32 mouse cellular contexts compared by ENCODE assay signal in genomic region chr8:45281630-45282029, GRCm38 (mm10). TPM values are rescaled to one million over a fixed set of nuclear protein-coding genes. Genes with fewer than 3 reads are reported as not detected.
DNase-seq lines count a peak whose midpoint lies in the region; ATAC-seq and TF ChIP-seq lines count a peak whose summit lies in the region.
"Had no signal": no experiment of that assay in that cellular context is flagged by ENCODE, and none has a peak within 500 bp of the region (broad histone marks: within the 10 kb centered on the region; RNA-seq: fewer than 3 reads in every experiment).

No protein-coding gene starts in this region.

- no peak overlapping the region for H3K27ac ChIP-seq in kidney, adult 2 months (ENCODE audit: insufficient read depth, low read depth, low read length)
- no peak overlapping the region for H3K27ac ChIP-seq in liver, embryonic 13.5 days
- H3K27ac ChIP-seq in layer of hippocampus, adult 2 months = no peak overlapping the region
- no peak overlapping the region for H3K27ac ChIP-seq in forebrain, embryonic 14.5 days (ENCODE audit: low read depth, low read length)
- H3K27ac ChIP-seq: embryonic facial prominence, embryonic 15.5 days; heart, adult 2 months; hindbrain, embryonic 12.5 days; neural tube, embryonic 15.5 days had no signal

- TF ChIP-seq POLR2A in kidney, adult 2 months (IDR thresholded peaks at IDR 0.05; ENCODE audit: low read depth, low read length) = no peak

- H3K9ac ChIP-seq in liver, embryonic 13.5 days = no peak overlapping the region
- no peak overlapping the region for H3K9ac ChIP-seq in forebrain, embryonic 14.5 days (ENCODE audit: low read length)
- H3K9ac ChIP-seq: embryonic facial prominence, embryonic 15.5 days; hindbrain, embryonic 12.5 days; lung, embryonic 14.5 days; neural tube, embryonic 15.5 days had no signal

- no peaks in the 10 kb centered on the region for H3K9me3 ChIP-seq in liver, embryonic 13.5 days (replicated peaks)
- no peaks in the 10 kb centered on the region for H3K9me3 ChIP-seq in forebrain, embryonic 14.5 days (replicated peaks; ENCODE audit: control insufficient read depth, low read length)
- H3K9me3 ChIP-seq: embryonic facial prominence, embryonic 15.5 days; hindbrain, embryonic 12.5 days; neural tube, embryonic 15.5 days had no signal

- peak; percentile 55 for ATAC-seq in liver, embryonic 13.5 days (ENCODE audit: low read depth)
- ATAC-seq in erythroid progenitor cell, adult 5-6 weeks (replicated peaks; ENCODE audit: low FRiP score, poor library complexity, severe bottlenecking) = no peak
- no peak for ATAC-seq in forebrain, embryonic 14.5 days
- ATAC-seq: Patski had no signal

- peak; percentile 16; the same call in 1 of the 2 replicates for TF ChIP-seq CTCF in kidney, adult 2 months (conservative IDR thresholded peaks at IDR 0.05; ENCODE audit: insufficient read depth, insufficient read length, low read depth, low read length)
- TF ChIP-seq CTCF in layer of hippocampus, adult 2 months (conservative IDR thresholded peaks at IDR 0.05) = no peak

- no peak overlapping the region for H3K4me3 ChIP-seq in kidney, adult 2 months (ENCODE audit: insufficient read depth, low read depth, low read length)
- no peak overlapping the region for H3K4me3 ChIP-seq in liver, embryonic 13.5 days (replicated peaks)
- no peak overlapping the region for H3K4me3 ChIP-seq in layer of hippocampus, adult 2 months
- no peak overlapping the region for H3K4me3 ChIP-seq in forebrain, embryonic 14.5 days (ENCODE audit: low read depth, low read length)
- H3K4me3 ChIP-seq: embryonic facial prominence, embryonic 15.5 days; heart, adult 2 months; hindbrain, embryonic 12.5 days; neural tube, embryonic 15.5 days had no signal

- no peaks in the 10 kb centered on the region for H3K36me3 ChIP-seq in kidney, adult 2 months (ENCODE audit: control insufficient read depth, insufficient read depth, low read length)
- no peaks in the 10 kb centered on the region for H3K36me3 ChIP-seq in liver, embryonic 13.5 days
- no peaks in the 10 kb centered on the region for H3K36me3 ChIP-seq in forebrain, embryonic 14.5 days (ENCODE audit: control insufficient read depth, insufficient read depth, low read length)
- H3K36me3 ChIP-seq: embryonic facial prominence, embryonic 15.5 days; hindbrain, embryonic 12.5 days; neural tube, embryonic 15.5 days had no signal

- 65% methylated on average over 8 of the region's 8 CpGs for WGBS in kidney, adult 2 months
- 60% methylated on average over 8 of the region's 8 CpGs for WGBS in liver, embryonic 13.5 days (ENCODE audit: insufficient replicate concordance)
- WGBS in forebrain, embryonic 14.5 days = 83% methylated on average over 8 of the region's 8 CpGs

- H3K4me2 ChIP-seq in liver, embryonic 13.5 days = no peak overlapping the region
- H3K4me2 ChIP-seq in forebrain, embryonic 14.5 days (ENCODE audit: low read length) = no peak overlapping the region
- H3K4me2 ChIP-seq: embryonic facial prominence, embryonic 15.5 days; hindbrain, embryonic 12.5 days; lung, embryonic 14.5 days; midbrain, embryonic 11.5 days; neural tube, embryonic 15.5 days had no signal

- peak; percentile 37 for DNase-seq in kidney, adult 2 months
- DNase-seq in kidney, postnatal 4 days = no peak
- DNase-seq in kidney, postnatal 14 days = peak; percentile 21
- DNase-seq in liver, embryonic 13.5 days = no peak
- peak; percentile 9 for DNase-seq in lung, postnatal 10 days
- DNase-seq in layer of hippocampus, adult 2 months (ENCODE audit: low spot score in 2 of 2) = no peak
- DNase-seq in forebrain, embryonic 14.5 days (ENCODE audit: low spot score) = no peak
- DNase-seq: cerebellum, adult 11 months; cerebellum, adult 9-11 months; gastrocnemius, postnatal 25 days; heart, adult 2 months; left cerebral cortex, postnatal 4 days; lung, embryonic 14.5 days; thymus, adult 2 months; thymus, postnatal 4 days had no signal

- no peaks in the 10 kb centered on the region for H3K27me3 ChIP-seq in kidney, adult 2 months (replicated peaks; ENCODE audit: control insufficient read depth, insufficient read depth, low read length)
- no peaks in the 10 kb centered on the region for H3K27me3 ChIP-seq in liver, embryonic 13.5 days
- no peaks in the 10 kb centered on the region for H3K27me3 ChIP-seq in forebrain, embryonic 14.5 days (replicated peaks; ENCODE audit: control insufficient read depth, insufficient read depth, low read length)
- H3K27me3 ChIP-seq: embryonic facial prominence, embryonic 15.5 days; hindbrain, embryonic 12.5 days; neural tube, embryonic 15.5 days had no signal

- no peaks in the 10 kb centered on the region for H3K4me1 ChIP-seq in kidney, adult 2 months (ENCODE audit: control insufficient read depth, insufficient read depth, low read length)
- no peaks in the 10 kb centered on the region for H3K4me1 ChIP-seq in liver, embryonic 13.5 days (replicated peaks)
- H3K4me1 ChIP-seq in forebrain, embryonic 14.5 days (ENCODE audit: control insufficient read depth, insufficient read depth, low read length) = no peaks in the 10 kb centered on the region
- H3K4me1 ChIP-seq: embryonic facial prominence, embryonic 15.5 days; hindbrain, embryonic 12.5 days; neural tube, embryonic 15.5 days had no signal

RNA-seq across cellular contexts. Expression of gene Klkb1, which starts 13.0 kb away (rescaled TPM):
- polyA plus RNA-seq in kidney, adult 2 months (2012; rRNA removed) = 1.1 and 1.3 TPM in 2 replicates
- 2.2 and 2.5 TPM in 2 replicates for polyA plus RNA-seq in liver, embryonic 13.5 days (2015; fragmentation: Nextera tagmentation; extraction: Ambion mirVana)
- not detected for total RNA-seq in layer of hippocampus, adult 2 months (2021)
- total RNA-seq in erythroid progenitor cell, adult 5-6 weeks (2015; ENCODE audit: low replicate concordance) = not detected in 2 replicates
- total RNA-seq in erythroid progenitor cell, adult 5-6 weeks (2017; ENCODE audit: low replicate concordance) = not detected in 2 replicates
- polyA plus RNA-seq in forebrain, embryonic 14.5 days (2014; fragmentation: Nextera tagmentation; extraction: Ambion mirVana) = not detected in 2 replicates
- total RNA-seq: adrenal gland, adult 18-20 months; common myeloid progenitor, adult 5-6 weeks; ES-E14; gastrocnemius, postnatal 25 days; heart, adult 2 months; heart, postnatal 25 days; layer of hippocampus, postnatal 14 days; megakaryocyte progenitor cell, adult 5-6 weeks had no signal
- polyA plus RNA-seq: heart, embryonic 14.5 days; hindbrain, embryonic 12.5 days; lung, embryonic 14.5 days; midbrain, embryonic 11.5 days; Patski; thymus, adult 2 months had no signal

RNA-seq across cellular contexts. Expression of gene F11, which starts 19.8 kb away (rescaled TPM):
- not detected in 2 replicates for polyA plus RNA-seq in kidney, adult 2 months (2012; rRNA removed)
- 7.6 and 9.7 TPM in 2 replicates for polyA plus RNA-seq in liver, embryonic 13.5 days (2015; fragmentation: Nextera tagmentation; extraction: Ambion mirVana)
- not detected for total RNA-seq in layer of hippocampus, adult 2 months (2021)
- total RNA-seq in erythroid progenitor cell, adult 5-6 weeks (2015; ENCODE audit: low replicate concordance) = not detected in 2 replicates
- total RNA-seq in erythroid progenitor cell, adult 5-6 weeks (2017; ENCODE audit: low replicate concordance) = not detected in 2 replicates
- polyA plus RNA-seq in forebrain, embryonic 14.5 days (2014; fragmentation: Nextera tagmentation; extraction: Ambion mirVana) = not detected in 2 replicates
- total RNA-seq: adrenal gland, adult 18-20 months; common myeloid progenitor, adult 5-6 weeks; ES-E14; gastrocnemius, postnatal 25 days; heart, adult 2 months; heart, postnatal 25 days; layer of hippocampus, postnatal 14 days; left cerebral cortex, adult 8-10 months; left cerebral cortex, postnatal 4 days; megakaryocyte progenitor cell, adult 5-6 weeks; midbrain, postnatal 0 days had no signal
- polyA plus RNA-seq: embryonic facial prominence, embryonic 15.5 days; heart, adult 2 months; heart, embryonic 14.5 days; hindbrain, embryonic 12.5 days; lung, embryonic 14.5 days; midbrain, embryonic 11.5 days; midbrain, postnatal 0 days; neural tube, embryonic 15.5 days; Patski; small intestine, adult 2 months; thymus, adult 2 months had no signal

RNA-seq across cellular contexts. Expression of gene Gm45753, which starts 26.6 kb away (rescaled TPM):
- polyA plus RNA-seq in kidney, adult 2 months (2012; rRNA removed) = 0.25 and 0.48 TPM in 2 replicates
- 3.9 and 5.3 TPM in 2 replicates for polyA plus RNA-seq in liver, embryonic 13.5 days (2015; fragmentation: Nextera tagmentation; extraction: Ambion mirVana)
- total RNA-seq in layer of hippocampus, adult 2 months (2021) = not detected
- not detected in 2 replicates for total RNA-seq in erythroid progenitor cell, adult 5-6 weeks (2015; ENCODE audit: low replicate concordance)
- 0.13 TPM in 1 of 2 replicates, not detected in the other for total RNA-seq in erythroid progenitor cell, adult 5-6 weeks (2017; ENCODE audit: low replicate concordance)
- not detected in 2 replicates for polyA plus RNA-seq in forebrain, embryonic 14.5 days (2014; fragmentation: Nextera tagmentation; extraction: Ambion mirVana)
- total RNA-seq: adrenal gland, adult 18-20 months; adrenal gland, postnatal 36 days; common myeloid progenitor, adult 5-6 weeks; ES-E14; gastrocnemius, postnatal 25 days; heart, adult 2 months; heart, postnatal 25 days; layer of hippocampus, postnatal 14 days; left cerebral cortex, postnatal 4 days; megakaryocyte progenitor cell, adult 5-6 weeks; midbrain, postnatal 0 days had no signal
- polyA plus RNA-seq: heart, adult 2 months; heart, embryonic 14.5 days; hindbrain, embryonic 12.5 days; lung, embryonic 14.5 days; midbrain, postnatal 0 days; neural tube, embryonic 15.5 days; small intestine, adult 2 months; thymus, adult 2 months had no signal

RNA-seq across cellular contexts. Expression of gene Cyp4v3, which starts 51.4 kb away (rescaled TPM):
- polyA plus RNA-seq in kidney, adult 2 months (2012; rRNA removed) = 1.4 and 1.8 TPM in 2 replicates
- 3.0 and 3.7 TPM in 2 replicates for polyA plus RNA-seq in liver, embryonic 13.5 days (2015; fragmentation: Nextera tagmentation; extraction: Ambion mirVana)
- total RNA-seq in layer of hippocampus, adult 2 months (2021) = 1 to 10 TPM; 6.7 to 8.3 TPM
- 1.3 and 2.5 TPM in 2 replicates for total RNA-seq in erythroid progenitor cell, adult 5-6 weeks (2015; ENCODE audit: low replicate concordance)
- 0.91 and 1.5 TPM in 2 replicates for total RNA-seq in erythroid progenitor cell, adult 5-6 weeks (2017; ENCODE audit: low replicate concordance)
- 0.70 and 1.1 TPM in 2 replicates for polyA plus RNA-seq in forebrain, embryonic 14.5 days (2014; fragmentation: Nextera tagmentation; extraction: Ambion mirVana)

Comparison
In these comparisons a context has a peak if more than half of its experiments do, and no peak if none do; other contexts are left out.
1. DNase-seq: peak in kidney, adult 2 months (single experiment), kidney, postnatal 14 days (single experiment) and lung, postnatal 10 days (single experiment); none in kidney, postnatal 4 days (0 of 2), liver, embryonic 13.5 days (single experiment), layer of hippocampus, adult 2 months (0 of 2) and forebrain, embryonic 14.5 days (single experiment).